In genomic region chr5:93098811-93099210, GRCm38 (mm10) we compare ENCODE assay signal across 23 mouse cellular contexts. TPM values are rescaled to one million over a fixed set of nuclear protein-coding genes. Genes with fewer than 3 reads are reported as not detected.
A peak's percentile ranks its signal among the peaks of the same experiment; 100 is the strongest.
DNase-seq lines count a peak whose midpoint lies in the region; ATAC-seq and TF ChIP-seq lines count a peak whose summit lies in the region.
"Had no signal": no experiment of that assay in that cellular context is flagged by ENCODE, and none has a peak within 500 bp of the region (broad histone marks: within the 10 kb centered on the region; RNA-seq: fewer than 3 reads in every experiment).

No protein-coding gene starts in this region.

- no peaks in the 10 kb centered on the region for H3K36me3 ChIP-seq in heart, embryonic 16.5 days (ENCODE audit: control insufficient read depth, insufficient read depth)
- peaks cover 6% of the 10 kb centered on the region; the same call in 1 of the 2 replicates for H3K36me3 ChIP-seq in midbrain, embryonic 11.5 days (ENCODE audit: control insufficient read depth, insufficient read depth, low read length)
- H3K36me3 ChIP-seq in midbrain, embryonic 13.5 days: peaks cover 14% of the 10 kb centered on the region; the same call in 1 of the 2 replicates
- H3K36me3 ChIP-seq: limb, embryonic 15.5 days; liver, embryonic 15.5 days; neural tube, embryonic 13.5 days had no signal

- H3K9me3 ChIP-seq in heart, embryonic 16.5 days (replicated peaks; ENCODE audit: control insufficient read depth, low read length): no peaks in the 10 kb centered on the region
- no peaks in the 10 kb centered on the region for H3K9me3 ChIP-seq in midbrain, embryonic 11.5 days (ENCODE audit: control insufficient read depth, low read length)
- H3K9me3 ChIP-seq in midbrain, embryonic 13.5 days: no peaks in the 10 kb centered on the region
- H3K9me3 ChIP-seq: embryonic facial prominence, embryonic 13.5 days; limb, embryonic 15.5 days; liver, embryonic 15.5 days; neural tube, embryonic 13.5 days had no signal

- DNase-seq in gastrocnemius, adult 2 months: no peak
- DNase-seq in gastrocnemius, postnatal 36 days: no peak
- no peak for DNase-seq in heart, adult 9 months (ENCODE audit: low spot score in 2 of 2)
- peak; percentile 67 for DNase-seq in midbrain, embryonic 11.5 days (ENCODE audit: low spot score, missing footprints)
- DNase-seq in cerebellum, adult 8-10 months: no peak
- DNase-seq in cerebellum, postnatal 4 days (ENCODE audit: low spot score in 2 of 2): no peak
- DNase-seq: adrenal gland, adult 8-10 months; cerebellum, adult 9-11 months; gastrocnemius, postnatal 14 days; kidney, postnatal 14 days; midbrain, embryonic 14.5 days; right cerebral cortex, adult 18-20 months; thymus, postnatal 14 days had no signal

- peak overlapping the region; percentile 7; the same call in 1 of the 2 replicates for H3K4me2 ChIP-seq in heart, embryonic 16.5 days (ENCODE audit: low read depth, low read length)
- no peak overlapping the region for H3K4me2 ChIP-seq in midbrain, embryonic 11.5 days
- no peak overlapping the region for H3K4me2 ChIP-seq in midbrain, embryonic 13.5 days (replicated peaks)
- H3K4me2 ChIP-seq: embryonic facial prominence, embryonic 13.5 days; limb, embryonic 15.5 days; liver, embryonic 15.5 days had no signal

- ATAC-seq in heart, embryonic 16.5 days (replicated peaks; ENCODE audit: extremely low read depth, insufficient read depth, low FRiP score): no peak
- no peak for ATAC-seq in midbrain, embryonic 11.5 days (ENCODE audit: low FRiP score)
- ATAC-seq in midbrain, embryonic 13.5 days: no peak
- ATAC-seq: forebrain, embryonic 14.5 days had no signal

- 42% methylated on average over 14 of the region's 14 CpGs for WGBS in heart, embryonic 16.5 days
- 87% methylated on average over 14 of the region's 14 CpGs for WGBS in midbrain, embryonic 11.5 days
- WGBS in midbrain, embryonic 13.5 days: 79% methylated on average over 14 of the region's 14 CpGs

- no peaks in the 10 kb centered on the region for H3K27me3 ChIP-seq in heart, embryonic 16.5 days (ENCODE audit: control insufficient read depth, insufficient read depth, low read length)
- H3K27me3 ChIP-seq in midbrain, embryonic 11.5 days (ENCODE audit: control insufficient read depth, insufficient read depth, low read length): no peaks in the 10 kb centered on the region
- H3K27me3 ChIP-seq in midbrain, embryonic 13.5 days: no peaks in the 10 kb centered on the region
- H3K27me3 ChIP-seq: embryonic facial prominence, embryonic 13.5 days; limb, embryonic 15.5 days; liver, embryonic 15.5 days; neural tube, embryonic 13.5 days had no signal

- H3K4me1 ChIP-seq in heart, embryonic 16.5 days (ENCODE audit: control insufficient read depth, insufficient read depth, low read length): peaks cover 31% of the 10 kb centered on the region
- peaks cover 33% of the 10 kb centered on the region for H3K4me1 ChIP-seq in midbrain, embryonic 11.5 days (ENCODE audit: control insufficient read depth, insufficient read depth, low read length)
- peaks cover 62% of the 10 kb centered on the region for H3K4me1 ChIP-seq in midbrain, embryonic 13.5 days (replicated peaks)

- intact Hi-C loops in gastrocnemius, adult 2 months (cut with DNase I): no loop called here
- intact Hi-C loops in gastrocnemius, postnatal 36 days (cut with DNase I): no loop called here

- peak overlapping the region; percentile 99; the same call in 1 of the 2 replicates for H3K27ac ChIP-seq in gastrocnemius, adult 2 months
- H3K27ac ChIP-seq in heart, embryonic 16.5 days (ENCODE audit: low read length): peak overlapping the region; percentile 2; the same call in 1 of the 2 replicates
- no peak overlapping the region for H3K27ac ChIP-seq in midbrain, embryonic 11.5 days (ENCODE audit: low read depth, low read length)
- H3K27ac ChIP-seq in midbrain, embryonic 13.5 days: no peak overlapping the region
- H3K27ac ChIP-seq: embryonic facial prominence, embryonic 13.5 days; limb, embryonic 15.5 days; liver, embryonic 15.5 days; neural tube, embryonic 13.5 days had no signal

- no peak overlapping the region; the same call in 1 of the 2 replicates for H3K4me3 ChIP-seq in gastrocnemius, adult 2 months
- H3K4me3 ChIP-seq in heart, embryonic 16.5 days (ENCODE audit: low read length): no peak overlapping the region
- H3K4me3 ChIP-seq in midbrain, embryonic 11.5 days (ENCODE audit: low read depth, low read length): no peak overlapping the region
- no peak overlapping the region for H3K4me3 ChIP-seq in midbrain, embryonic 13.5 days (replicated peaks)
- H3K4me3 ChIP-seq: embryonic facial prominence, embryonic 13.5 days; limb, embryonic 15.5 days; liver, embryonic 15.5 days; neural tube, embryonic 13.5 days had no signal

- TF ChIP-seq CTCF in gastrocnemius, adult 2 months (IDR thresholded peaks at IDR 0.05): no peak

- no peak overlapping the region for H3K9ac ChIP-seq in heart, embryonic 16.5 days (ENCODE audit: low read length)
- H3K9ac ChIP-seq in midbrain, embryonic 11.5 days (ENCODE audit: low read length): no peak overlapping the region
- no peak overlapping the region for H3K9ac ChIP-seq in midbrain, embryonic 13.5 days (replicated peaks)
- H3K9ac ChIP-seq: embryonic facial prominence, embryonic 13.5 days; limb, embryonic 15.5 days; liver, embryonic 15.5 days; neural tube, embryonic 13.5 days had no signal

RNA-seq across cellular contexts. Expression of gene Sept11, which starts 5.6 kb away (rescaled TPM):
- 10 to 100 TPM; 85.1 to 87.6 TPM for total RNA-seq in gastrocnemius, adult 2 months (2021)
- 10 to 100 TPM; 69.1 to 85.0 TPM for total RNA-seq in gastrocnemius, postnatal 36 days (2021)
- 89.7 and 92.8 TPM in 2 replicates for polyA plus RNA-seq in heart, embryonic 16.5 days (2015; fragmentation: Nextera tagmentation; extraction: Ambion mirVana)
- polyA plus RNA-seq in midbrain, embryonic 11.5 days (2014; fragmentation: Nextera tagmentation; extraction: Ambion mirVana): 251 and 269 TPM in 2 replicates
- 172 and 173 TPM in 2 replicates for polyA plus RNA-seq in midbrain, embryonic 13.5 days (2015; fragmentation: Nextera tagmentation; extraction: Ambion mirVana)

RNA-seq across cellular contexts. Expression of gene Sowahb, which starts 54.0 kb away (rescaled TPM):
- not detected for total RNA-seq in gastrocnemius, adult 2 months (2021)
- total RNA-seq in gastrocnemius, postnatal 36 days (2021): not detected
- 0.12 and 0.20 TPM in 2 replicates for polyA plus RNA-seq in heart, embryonic 16.5 days (2015; fragmentation: Nextera tagmentation; extraction: Ambion mirVana)
- 0.03 and 0.21 TPM in 2 replicates for polyA plus RNA-seq in midbrain, embryonic 11.5 days (2014; fragmentation: Nextera tagmentation; extraction: Ambion mirVana)
- 0.06 TPM in 1 of 2 replicates, not detected in the other for polyA plus RNA-seq in midbrain, embryonic 13.5 days (2015; fragmentation: Nextera tagmentation; extraction: Ambion mirVana)
- total RNA-seq: gastrocnemius, postnatal 14 days; hematopoietic stem cell, adult 5-6 weeks; megakaryocyte progenitor cell, adult 5-6 weeks had no signal
- polyA plus RNA-seq: midbrain, embryonic 14.5 days; neural tube, embryonic 13.5 days; testis, adult 2 months had no signal

Comparison
In these comparisons a context has a peak if more than half of its experiments do, and no peak if none do; other contexts are left out.
1. H3K27ac ChIP-seq: peak in gastrocnemius, adult 2 months (single experiment) and heart, embryonic 16.5 days (single experiment); none in midbrain, embryonic 11.5 days (single experiment) and midbrain, embryonic 13.5 days (single experiment).